Mouse (Mus musculus) heart, embryonic 10.5 days (tissue): ENCODE measurements around the gene Cd93. TPM values are rescaled to one million over a fixed set of nuclear protein-coding genes. Genes with fewer than 3 reads are reported as not detected.
A peak's percentile ranks its signal among the peaks of the same experiment; 100 is the strongest.

Experiments
- DNase-seq: peaks from one replicate; pipeline ENCODE4 v3.0.0-alpha.2; 2017; ENCODE audit warnings: low spot score
- H3K27ac ChIP-seq: fragments of 300-500 bp; sonication (generic); 2 replicates; pipeline ENCODE4 v1.5.1; 2016; ENCODE audit warnings: mild to moderate bottlenecking
- H3K27me3 ChIP-seq: fragments of 300-500 bp; sonication (generic); 2 replicates; pipeline ENCODE4 v1.6.1; 2016; ENCODE audit warnings: mild to moderate bottlenecking; ENCODE audit not compliant: poor library complexity, insufficient read depth, severe bottlenecking
- H3K36me3 ChIP-seq: fragments of 300-500 bp; sonication (generic); 2 replicates; pipeline ENCODE4 v1.6.1; 2016; ENCODE audit warnings: mild to moderate bottlenecking, moderate library complexity
- H3K4me1 ChIP-seq: fragments of 300-500 bp; sonication (generic); 2 replicates; pipeline ENCODE4 v1.6.1; 2016; ENCODE audit warnings: mild to moderate bottlenecking
- H3K4me3 ChIP-seq: fragments of 300-500 bp; sonication (generic); 2 replicates; pipeline ENCODE4 v1.5.1; 2016; ENCODE audit warnings: mild to moderate bottlenecking, moderate library complexity
- H3K9me3 ChIP-seq: fragments of 300-500 bp; sonication (generic); 2 replicates; pipeline ENCODE4 v1.6.1; 2016; ENCODE audit warnings: mild to moderate bottlenecking, moderate library complexity
- WGBS: fragments of 180-500 bp; shearing (Covaris S2); methylation state at CpG from one replicate; pipeline ENCODE4 v1.1.7; 2016; 5-methylcytosine and 5-hydroxymethylcytosine counted together
- polyA plus RNA-seq: library from polyadenylated mRNA; unstranded; fragments of >200 nt; fragmentation: Nextera tagmentation; extraction: Ambion mirVana; gene quantifications from 2 replicates; pipeline ENCODE4 v1.2.1, GENCODE M21; 2016

Cd93 gene
- polyA plus RNA-seq, 1 experiment from 2014 or later: 10.3 TPM

GRCm38 (mm10) chr2:148455341-148455740 lies 12.0 kb upstream of the Cd93 start:
- no peak overlapping the region for H3K4me3 ChIP-seq
- no peaks in the 10 kb centered on the region for H3K36me3 ChIP-seq
- no peak overlapping the region for H3K27ac ChIP-seq
- DNase-seq: no peak
- no peaks in the 10 kb centered on the region for H3K9me3 ChIP-seq
- H3K4me1 ChIP-seq: no peaks in the 10 kb centered on the region
- no peaks in the 10 kb centered on the region for H3K27me3 ChIP-seq

GRCm38 (mm10) chr2:148454014-148454542 lies 10.7 kb upstream of the Cd93 start:
- Histone ChIP-seq H3K36me3 (no peaks in the 10 kb centered on the region), H3K27ac (no peak overlapping the region), H3K27me3 (no peaks in the 10 kb centered on the region), H3K4me1 (no peaks in the 10 kb centered on the region), H3K9me3 (no peaks in the 10 kb centered on the region), H3K4me3 (no peak overlapping the region)
- 72% methylated on average over 4 of the region's 4 CpGs for WGBS
- no peak for DNase-seq

- Histone ChIP-seq H3K9me3 (no peaks in the 10 kb centered on the region), H3K4me3 (no peak overlapping the region), H3K4me1 (no peaks in the 10 kb centered on the region), H3K27me3 (no peaks in the 10 kb centered on the region), H3K27ac (no peak overlapping the region), H3K36me3 (no peaks in the 10 kb centered on the region)
- no peak for DNase-seq
- 82% methylated on average over 3 of the region's 3 CpGs for WGBS
Measured at GRCm38 (mm10) chr2:148453061-148453460, 9.7 kb upstream of the Cd93 start.

- no peak for DNase-seq
- Histone ChIP-seq H3K9me3 (no peaks in the 10 kb centered on the region), H3K36me3 (no peaks in the 10 kb centered on the region), H3K4me3 (no peak overlapping the region), H3K27me3 (no peaks in the 10 kb centered on the region), H3K27ac (no peak overlapping the region), H3K4me1 (peaks cover 4% of the 10 kb centered on the region; the same call in 1 of the 2 replicates)
- WGBS: 81% methylated on average over 5 of the region's 5 CpGs
Measured at GRCm38 (mm10) chr2:148451498-148451897, 8.1 kb upstream of the Cd93 start.

GRCm38 (mm10) chr2:148450616-148451015 lies 7.3 kb upstream of the Cd93 start:
- H3K9me3 ChIP-seq: no peaks in the 10 kb centered on the region
- H3K27ac ChIP-seq: no peak overlapping the region
- no peaks in the 10 kb centered on the region for H3K27me3 ChIP-seq
- no peak overlapping the region for H3K4me3 ChIP-seq
- H3K4me1 ChIP-seq: peaks cover 8% of the 10 kb centered on the region; the same call in 1 of the 2 replicates
- no peak for DNase-seq
- H3K36me3 ChIP-seq: no peaks in the 10 kb centered on the region
- WGBS: 64% methylated on average over 5 of the region's 5 CpGs

- H3K27me3 ChIP-seq: no peaks in the 10 kb centered on the region
- DNase-seq: no peak
- no peaks in the 10 kb centered on the region for H3K9me3 ChIP-seq
- 78% methylated on average over 1 of the region's 1 CpGs for WGBS
- H3K27ac ChIP-seq: no peak overlapping the region
- H3K36me3 ChIP-seq: no peaks in the 10 kb centered on the region
- no peak overlapping the region for H3K4me3 ChIP-seq
- H3K4me1 ChIP-seq: peaks cover 8% of the 10 kb centered on the region; the same call in 1 of the 2 replicates
Measured at GRCm38 (mm10) chr2:148449659-148450058, 6.3 kb upstream of the Cd93 start.

- DNase-seq: peak; percentile 71
- no peak overlapping the region for H3K27ac ChIP-seq
- H3K4me1 ChIP-seq: peaks cover 28% of the 10 kb centered on the region
- 70% methylated on average over 3 of the region's 3 CpGs for WGBS
- H3K4me3 ChIP-seq: no peak overlapping the region
- peaks cover 7% of the 10 kb centered on the region for H3K27me3 ChIP-seq
- H3K9me3 ChIP-seq: no peaks in the 10 kb centered on the region
- no peaks in the 10 kb centered on the region for H3K36me3 ChIP-seq
Measured at GRCm38 (mm10) chr2:148446446-148446845, 3.1 kb upstream of the Cd93 start.

- no peak for DNase-seq
- Histone ChIP-seq H3K4me3 (no peak overlapping the region), H3K36me3 (no peaks in the 10 kb centered on the region), H3K27me3 (peaks cover 7% of the 10 kb centered on the region), H3K4me1 (peaks cover 28% of the 10 kb centered on the region), H3K9me3 (no peaks in the 10 kb centered on the region), H3K27ac (no peak overlapping the region)
- 80% methylated on average over 1 of the region's 1 CpGs for WGBS
Measured at GRCm38 (mm10) chr2:148445616-148446015, 2.3 kb upstream of the Cd93 start.

- Histone ChIP-seq H3K27me3 (peaks cover 7% of the 10 kb centered on the region), H3K9me3 (no peaks in the 10 kb centered on the region), H3K4me3 (no peak overlapping the region), H3K27ac (peak overlapping the region; percentile 69), H3K36me3 (no peaks in the 10 kb centered on the region), H3K4me1 (peaks cover 28% of the 10 kb centered on the region)
- 45% methylated on average over 1 of the region's 1 CpGs for WGBS
- DNase-seq: no peak
Measured at GRCm38 (mm10) chr2:148444472-148444871, 1.1 kb upstream of the Cd93 start.

GRCm38 (mm10) chr2:148442710-148443109 lies 653 bp downstream of the Cd93 start:
- H3K36me3 ChIP-seq: no peaks in the 10 kb centered on the region
- peak overlapping the region; percentile 80 for H3K27ac ChIP-seq
- H3K27me3 ChIP-seq: peaks cover 7% of the 10 kb centered on the region
- no peaks in the 10 kb centered on the region for H3K9me3 ChIP-seq
- H3K4me3 ChIP-seq: peak overlapping the region; percentile 49
- H3K4me1 ChIP-seq: peaks cover 28% of the 10 kb centered on the region
- 71% methylated on average over 4 of the region's 4 CpGs for whole genome bisulfite sequencing
- DNase-seq: peak; percentile 66

- H3K27ac ChIP-seq: peak overlapping the region; percentile 80
Measured at GRCm38 (mm10) chr2:148442172-148442571, 1.2 kb downstream of the Cd93 start.

GRCm38 (mm10) chr2:148441421-148441820 lies 1.9 kb downstream of the Cd93 start:
- peaks cover 23% of the 10 kb centered on the region for H3K4me1 ChIP-seq
- peak overlapping the region; percentile 80 for H3K27ac ChIP-seq
- WGBS: 66% methylated on average over 10 of the region's 10 CpGs
- H3K4me3 ChIP-seq: peak overlapping the region; percentile 49
- peaks cover 7% of the 10 kb centered on the region for H3K27me3 ChIP-seq
- H3K9me3 ChIP-seq: no peaks in the 10 kb centered on the region
- DNase-seq: peak; percentile 30
- no peaks in the 10 kb centered on the region for H3K36me3 ChIP-seq

More at GRCm38 (mm10) chr2:148442172-148442571, 1.2 kb downstream of the Cd93 start:
- 70% methylated on average over 4 of the region's 4 CpGs for WGBS
- peaks cover 28% of the 10 kb centered on the region for H3K4me1 ChIP-seq
- no peaks in the 10 kb centered on the region for H3K9me3 ChIP-seq
- DNase-seq: peak; percentile 69
- peaks cover 7% of the 10 kb centered on the region for H3K27me3 ChIP-seq
- no peaks in the 10 kb centered on the region for H3K36me3 ChIP-seq
- peak overlapping the region; percentile 49 for H3K4me3 ChIP-seq

- DNase-seq: no peak
- peaks cover 20% of the 10 kb centered on the region for H3K4me1 ChIP-seq
- peak overlapping the region; percentile 56; the same call in 1 of the 2 replicates for H3K27ac ChIP-seq
- H3K27me3 ChIP-seq: peaks cover 7% of the 10 kb centered on the region
- no peaks in the 10 kb centered on the region for H3K36me3 ChIP-seq
- WGBS: 22% methylated on average over 3 of the region's 3 CpGs
- H3K4me3 ChIP-seq: peak overlapping the region; percentile 49
- no peaks in the 10 kb centered on the region for H3K9me3 ChIP-seq
Measured at GRCm38 (mm10) chr2:148439691-148440276, 3.6 kb downstream of the Cd93 start.

GRCm38 (mm10) chr2:148436285-148436684 lies 7.1 kb downstream of the Cd93 start:
- Histone ChIP-seq H3K27ac (no peak overlapping the region), H3K27me3 (no peaks in the 10 kb centered on the region), H3K4me3 (no peak overlapping the region), H3K4me1 (no peaks in the 10 kb centered on the region), H3K36me3 (no peaks in the 10 kb centered on the region), H3K9me3 (no peaks in the 10 kb centered on the region)
- DNase-seq: peak; percentile 52
- 26% methylated on average over 3 of the region's 3 CpGs for WGBS
